Mouse (Mus musculus) liver, postnatal 0 days (tissue): ENCODE measurements around the gene Kcnab2. TPM values are rescaled to one million over a fixed set of nuclear protein-coding genes. Genes with fewer than 3 reads are reported as not detected.
A peak's percentile ranks its signal among the peaks of the same experiment; 100 is the strongest.

ENCODE experiments used
- ATAC-seq: fragments of 200-750 bp; cut with Nextera tagmentation; 2 replicates; pipeline ENCODE4 v1.8.0; 2017; ENCODE audit warnings: mild to moderate bottlenecking, moderate library complexity
- DNase-seq: peaks from one replicate; pipeline ENCODE4 v3.0.0-alpha.2; 2016
- H3K27ac ChIP-seq: fragments of 300-500 bp; sonication (generic); 2 replicates; pipeline ENCODE4 v1.5.1; 2014; ENCODE audit warnings: antibody characterized with exemption, moderate library complexity, mild to moderate bottlenecking, low read depth
- H3K27me3 ChIP-seq: fragments of 300-500 bp; sonication (generic); 2 replicates; pipeline ENCODE4 v1.6.1; 2014; ENCODE audit warnings: low read length, control low read depth, mixed read lengths; ENCODE audit not compliant: insufficient read depth
- H3K36me3 ChIP-seq: fragments of 300-500 bp; sonication (generic); replicated peaks from 2 replicates; pipeline ENCODE4 v1.6.1; 2014; ENCODE audit warnings: mild to moderate bottlenecking, control low read depth, low read length, moderate library complexity, mixed read lengths; ENCODE audit not compliant: insufficient read depth
- H3K4me1 ChIP-seq: fragments of 300-500 bp; sonication (generic); 2 replicates; pipeline ENCODE4 v1.6.1; 2014; ENCODE audit warnings: antibody characterized with exemption, mild to moderate bottlenecking, control low read depth; ENCODE audit not compliant: insufficient read depth
- H3K4me2 ChIP-seq: fragments of 300-500 bp; sonication (generic); 2 replicates; pipeline ENCODE4 v1.6.1; 2014; ENCODE audit warnings: low read depth, mild to moderate bottlenecking, low read length, moderate library complexity, mixed read lengths
- H3K4me3 ChIP-seq: fragments of 300-500 bp; sonication (generic); 2 replicates; pipeline ENCODE4 v1.5.1; 2014; ENCODE audit warnings: low read depth, low read length
- H3K9ac ChIP-seq: fragments of 300-500 bp; sonication (generic); replicated peaks from 2 replicates; pipeline ENCODE4 v1.6.1; 2014; ENCODE audit warnings: mild to moderate bottlenecking, moderate library complexity
- H3K9me3 ChIP-seq: fragments of 300-500 bp; sonication (generic); 2 replicates; pipeline ENCODE4 v1.6.1; 2016; ENCODE audit warnings: mild to moderate bottlenecking, control low read depth, low read length, mixed read lengths
- CTCF ChIP-seq: sonication (generic); IDR thresholded peaks from 2 replicates; pipeline ENCODE4 v1.5.1; 2016; ENCODE audit warnings: antibody characterized with exemption, low read depth
- EP300 ChIP-seq: IDR thresholded peaks from 2 replicates; pipeline ENCODE4 v1.6.1; 2016; ENCODE audit warnings: antibody characterized with exemption, low read depth, mild to moderate bottlenecking
- WGBS: fragments of 180-500 bp; shearing (Covaris S2); extraction: QIAGEN DNeasy Blood & Tissue Kit; methylation state at CpG from one replicate; pipeline ENCODE4 v1.1.7; 2014; ENCODE audit not compliant: insufficient replicate concordance; 5-methylcytosine and 5-hydroxymethylcytosine counted together
- polyA plus RNA-seq: library from polyadenylated mRNA; unstranded; fragments of >200 nt; fragmentation: Nextera tagmentation; extraction: Ambion mirVana; gene quantifications from 2 replicates; pipeline ENCODE4 v1.2.1, GENCODE M21; 2015

The Kcnab2 gene
- polyA plus RNA-seq, 1 experiment from 2014 or later = 6.7 TPM

DNA sequence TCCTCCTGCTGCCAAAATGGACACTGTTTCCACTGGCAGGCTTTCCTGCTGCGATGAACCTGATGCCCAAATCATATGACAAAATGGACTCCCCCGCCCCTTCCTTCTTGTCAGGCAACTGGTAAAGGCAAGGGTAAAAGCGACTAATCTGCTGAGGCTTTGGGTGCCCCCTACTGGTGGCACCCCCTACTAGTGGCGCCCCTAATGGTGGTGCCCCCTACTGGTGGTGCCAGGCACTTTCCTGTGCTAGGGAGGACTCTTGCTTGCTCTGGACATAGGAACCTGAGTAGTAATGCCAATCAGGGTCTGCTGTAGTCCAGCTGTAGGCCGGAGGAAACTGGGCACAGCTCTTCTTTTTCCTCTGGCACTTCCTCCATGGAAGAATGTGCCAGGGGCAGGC is 45.4 kb downstream of the Kcnab2 start:
- Histone ChIP-seq H3K9me3 (no peaks in the 10 kb centered on the region), H3K4me2 (no peak overlapping the region), H3K36me3 (no peaks in the 10 kb centered on the region), H3K4me1 (no peaks in the 10 kb centered on the region), H3K27ac (no peak overlapping the region), H3K4me3 (no peak overlapping the region), H3K9ac (no peak overlapping the region), H3K27me3 (no peaks in the 10 kb centered on the region)
- no peak for ATAC-seq
- 60% methylated on average over 5 of the region's 5 CpGs for WGBS
- DNase-seq = peak; percentile 39
- TF ChIP-seq CTCF = peak; percentile 71
- TF ChIP-seq EP300 = no peak

DNA sequence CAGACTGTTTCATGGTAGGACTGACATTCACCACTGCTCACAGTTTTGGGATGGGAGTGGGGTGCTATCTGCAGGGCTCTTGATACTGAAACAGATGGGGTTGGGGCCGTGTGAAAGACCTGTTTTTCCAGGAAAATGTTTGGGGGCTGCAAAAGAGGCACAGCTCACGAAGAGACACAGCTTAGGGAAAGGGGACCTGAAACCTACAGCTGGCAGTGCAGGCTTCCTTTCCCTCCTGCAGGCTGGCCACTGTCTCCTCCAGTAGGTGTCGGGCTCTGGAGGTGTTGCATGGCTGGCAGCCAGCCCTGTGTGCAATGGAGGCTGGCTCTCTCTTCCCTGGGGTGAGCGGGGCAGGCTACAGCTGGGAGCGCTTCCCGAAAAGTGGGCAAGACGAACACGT is 49.4 kb downstream of the Kcnab2 start:
- 65% methylated on average over 8 of the region's 8 CpGs for WGBS
- H3K27me3 ChIP-seq = no peaks in the 10 kb centered on the region
- H3K9me3 ChIP-seq = no peaks in the 10 kb centered on the region
- no peak overlapping the region for H3K4me3 ChIP-seq
- DNase-seq (no peak), ATAC-seq (no peak)
- TF ChIP-seq EP300 (no peak), CTCF (0 out of 2 replicates have a peak, but pooled peaks have one; percentile 16)
- H3K27ac ChIP-seq = no peak overlapping the region
- H3K4me1 ChIP-seq = no peaks in the 10 kb centered on the region
- H3K9ac ChIP-seq = no peak overlapping the region
- H3K36me3 ChIP-seq = no peaks in the 10 kb centered on the region
- H3K4me2 ChIP-seq = no peak overlapping the region

DNA sequence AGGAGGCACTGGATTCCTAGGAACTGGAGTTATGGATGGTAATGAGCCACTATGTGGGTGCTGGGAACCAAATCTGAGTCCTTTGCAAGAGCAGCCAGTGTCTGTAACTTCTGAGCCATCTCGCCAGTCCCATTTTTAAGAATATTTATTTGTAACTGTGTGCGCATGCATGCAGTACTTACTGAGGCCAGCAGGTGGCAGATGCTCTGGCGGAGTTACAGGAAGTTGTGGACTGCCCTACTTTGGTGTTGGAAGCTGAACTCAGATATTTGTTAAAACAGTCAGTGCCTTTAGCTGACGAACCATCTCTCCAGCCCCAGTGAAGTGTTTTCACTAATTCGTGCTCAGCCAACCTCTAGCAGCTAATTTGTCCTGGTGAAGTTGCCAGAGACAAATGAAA is 52.7 kb downstream of the Kcnab2 start:
- no peak overlapping the region for H3K27ac ChIP-seq
- no peaks in the 10 kb centered on the region for H3K36me3 ChIP-seq
- no peaks in the 10 kb centered on the region for H3K9me3 ChIP-seq
- H3K9ac ChIP-seq = no peak overlapping the region
- H3K4me1 ChIP-seq = no peaks in the 10 kb centered on the region
- H3K4me3 ChIP-seq = no peak overlapping the region
- H3K4me2 ChIP-seq = no peak overlapping the region
- WGBS = 69% methylated on average over 5 of the region's 5 CpGs
- DNase-seq = peak; percentile 43
- no peaks in the 10 kb centered on the region for H3K27me3 ChIP-seq
- TF ChIP-seq EP300 = no peak
- TF ChIP-seq CTCF = peak; percentile 69
- ATAC-seq = no peak

DNA sequence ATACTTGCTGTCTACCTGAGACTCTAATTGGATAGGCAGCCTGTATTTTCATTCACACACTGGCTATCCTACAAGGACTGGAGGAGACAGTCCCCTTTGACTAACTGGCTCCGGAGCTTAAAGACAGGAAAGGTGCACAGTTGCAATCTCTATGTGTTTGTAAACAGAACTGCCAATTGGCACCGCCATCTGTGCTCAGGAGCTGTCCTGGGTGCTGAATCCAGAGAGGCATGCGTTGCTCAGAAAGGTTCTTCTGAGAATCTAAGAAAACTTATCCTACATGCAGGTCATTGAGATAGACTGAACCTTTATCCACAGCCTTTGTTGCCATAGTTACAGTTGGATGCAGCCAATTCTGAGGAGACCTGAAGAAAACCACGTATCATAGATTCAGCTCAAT is 53.3 kb downstream of the Kcnab2 start:
- no peak overlapping the region for H3K9ac ChIP-seq
- no peak overlapping the region for H3K4me2 ChIP-seq
- no peaks in the 10 kb centered on the region for H3K4me1 ChIP-seq
- ATAC-seq (no peak), DNase-seq (peak; percentile 36)
- TF ChIP-seq EP300 = no peak
- TF ChIP-seq CTCF = no peak
- H3K27me3 ChIP-seq = no peaks in the 10 kb centered on the region
- no peak overlapping the region for H3K27ac ChIP-seq
- no peaks in the 10 kb centered on the region for H3K36me3 ChIP-seq
- WGBS = 53% methylated on average over 4 of the region's 4 CpGs
- H3K9me3 ChIP-seq = no peaks in the 10 kb centered on the region
- no peak overlapping the region for H3K4me3 ChIP-seq

DNA sequence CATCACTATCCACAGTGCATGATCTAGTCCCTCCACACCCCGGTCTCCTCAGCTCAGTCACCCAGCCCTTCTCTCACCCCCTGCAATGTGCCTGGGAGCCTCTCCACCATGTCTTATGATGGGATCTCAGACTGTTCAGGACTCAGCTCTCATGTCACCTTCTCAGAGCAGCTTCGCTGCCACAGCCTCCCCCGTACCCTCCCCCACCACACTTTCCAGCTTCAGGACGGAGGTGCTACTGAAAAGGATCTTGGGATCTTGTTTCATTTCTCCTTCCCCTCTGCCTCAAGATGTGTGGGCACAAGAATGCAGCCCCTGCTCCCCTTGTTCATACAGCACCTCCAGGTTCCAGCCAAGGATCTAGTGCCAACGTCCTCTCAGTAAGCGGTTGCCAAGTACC is 54.1 kb downstream of the Kcnab2 start:
- Histone ChIP-seq H3K4me3 (no peak overlapping the region), H3K36me3 (no peaks in the 10 kb centered on the region), H3K4me1 (no peaks in the 10 kb centered on the region), H3K9me3 (no peaks in the 10 kb centered on the region), H3K4me2 (no peak overlapping the region), H3K27ac (no peak overlapping the region), H3K9ac (no peak overlapping the region), H3K27me3 (no peaks in the 10 kb centered on the region)
- TF ChIP-seq CTCF = no peak
- TF ChIP-seq EP300 = no peak
- ATAC-seq = no peak
- WGBS = 85% methylated on average over 6 of the region's 6 CpGs
- DNase-seq = no peak

DNA sequence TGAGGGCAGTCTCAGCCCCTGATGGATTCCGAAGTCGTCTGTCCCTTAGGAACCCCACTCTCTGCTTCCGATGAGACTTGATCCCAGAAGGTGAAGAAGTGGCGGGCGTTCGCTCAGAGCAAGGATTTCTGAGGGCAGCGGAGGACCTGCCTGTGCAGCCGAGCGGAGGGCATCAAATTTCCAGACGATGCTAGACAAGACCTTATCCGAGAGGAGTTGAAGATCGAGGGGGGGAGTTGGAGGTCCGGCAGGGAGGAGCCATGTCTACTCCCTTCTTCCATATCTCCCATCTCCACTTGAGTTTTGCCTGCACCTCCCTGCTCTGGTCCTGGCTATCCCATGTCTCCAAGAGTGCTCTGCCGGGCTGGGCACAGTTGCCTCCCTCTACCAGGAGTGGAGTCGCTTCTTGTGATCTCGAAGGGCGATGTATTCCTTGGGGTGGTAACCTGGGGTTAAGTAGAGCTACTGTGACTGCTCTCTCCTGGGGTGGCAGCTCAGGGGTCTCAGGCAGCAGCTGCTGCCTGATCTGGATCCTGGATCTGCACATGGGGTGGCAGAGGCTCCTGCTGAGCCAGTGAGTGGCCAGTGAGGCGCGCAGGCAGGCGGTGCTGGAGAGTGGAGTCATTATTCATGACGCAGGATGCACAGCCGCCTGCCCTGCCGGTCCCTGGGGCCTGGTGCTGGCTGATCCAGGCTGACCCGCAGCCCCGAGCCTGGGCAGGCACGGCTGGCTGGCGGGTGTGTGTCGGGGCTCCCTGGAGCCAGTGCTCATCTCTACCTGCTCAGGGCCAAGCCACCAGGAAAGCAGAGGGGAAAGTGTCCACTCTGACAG is 59.2 kb downstream of the Kcnab2 start:
- WGBS = 63% methylated on average over 28 of the region's 28 CpGs
- H3K9ac ChIP-seq = no peak overlapping the region
- no peak overlapping the region for H3K4me3 ChIP-seq
- no peak for DNase-seq
- no peak for ATAC-seq
- no peak overlapping the region for H3K27ac ChIP-seq
- TF ChIP-seq EP300 = no peak
- no peak for TF ChIP-seq CTCF
- H3K36me3 ChIP-seq = no peaks in the 10 kb centered on the region
- no peak overlapping the region for H3K4me2 ChIP-seq
- H3K27me3 ChIP-seq = no peaks in the 10 kb centered on the region
- H3K9me3 ChIP-seq = no peaks in the 10 kb centered on the region
- H3K4me1 ChIP-seq = no peaks in the 10 kb centered on the region
